Mouse (Mus musculus) ES-Bruce4 (cell line): ENCODE measurements around the gene Pnpo.

ENCODE experiments used
- CTCF ChIP-seq: IDR thresholded peaks from one replicate; pipeline ENCODE4 v1.8.1; 2011; ENCODE audit warnings: low read depth, low read length
- EP300 ChIP-seq: IDR thresholded peaks from 2 replicates; pipeline ENCODE4 v1.6.1; 2011; ENCODE audit warnings: low read depth, low read length; ENCODE audit not compliant: insufficient read depth
- POLR2A ChIP-seq: IDR thresholded peaks from one replicate; pipeline ENCODE4 v1.8.1; 2011; ENCODE audit warnings: low read length; ENCODE audit not compliant: insufficient read depth

DNA sequence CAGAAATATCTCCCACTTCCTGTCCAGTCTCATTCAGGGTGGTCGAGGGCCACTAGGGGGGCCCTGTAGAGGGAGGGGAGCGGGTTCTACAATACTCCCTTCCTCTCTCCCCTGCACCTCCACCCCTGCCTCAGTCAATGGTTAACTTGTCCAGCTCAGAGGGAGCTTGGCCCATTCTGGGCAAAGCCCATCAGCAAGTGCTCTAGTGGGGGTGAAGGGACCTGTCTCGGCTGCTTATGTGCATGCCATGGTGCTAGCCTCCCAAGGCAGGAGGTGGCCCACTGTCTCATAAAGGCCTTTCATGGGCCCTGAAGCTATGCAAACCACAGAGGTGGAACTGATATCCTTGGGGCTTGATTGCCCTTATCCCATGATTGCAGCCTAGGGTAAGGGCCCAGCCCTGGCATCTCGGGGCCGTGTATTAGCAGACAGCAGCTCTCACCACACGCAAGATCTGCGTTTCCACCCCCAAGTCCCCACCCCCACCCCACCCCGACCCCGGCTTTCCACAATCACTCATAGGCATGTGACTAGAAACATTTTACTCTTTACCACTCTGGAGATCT lies 13.9 kb downstream of the Pnpo start:
- TF ChIP-seq CTCF (no peak), POLR2A (no peak), EP300 (no peak)
